Mouse (Mus musculus) testis, adult 2 months (tissue): ENCODE results near the gene Heatr5a. TPM values are rescaled to one million over a fixed set of nuclear protein-coding genes. Genes with fewer than 3 reads are reported as not detected.

Source experiments
- H3K27ac ChIP-seq: fragments of 200-500 bp; 2 replicates; pipeline ENCODE4 v1.5.1; 2012; ENCODE audit warnings: low read depth, low read length; ENCODE audit not compliant: control insufficient read depth, insufficient read depth
- H3K27me3 ChIP-seq: fragments of 200-500 bp; 2 replicates; pipeline ENCODE4 v1.6.1; 2012; ENCODE audit warnings: mild to moderate bottlenecking, low read length, moderate library complexity; ENCODE audit not compliant: control insufficient read depth, insufficient read depth
- H3K36me3 ChIP-seq: fragments of 200-500 bp; 2 replicates; pipeline ENCODE4 v1.6.1; 2012; ENCODE audit warnings: mild to moderate bottlenecking, low read length; ENCODE audit not compliant: control insufficient read depth, insufficient read depth
- H3K4me1 ChIP-seq: fragments of 200-500 bp; 2 replicates; pipeline ENCODE4 v1.6.1; 2012; ENCODE audit warnings: low read length; ENCODE audit not compliant: control insufficient read depth, insufficient read depth
- H3K4me3 ChIP-seq: fragments of 200-500 bp; 2 replicates; pipeline ENCODE4 v1.5.1; 2012; ENCODE audit warnings: low read depth, mild to moderate bottlenecking, low read length, moderate library complexity, mixed read lengths; ENCODE audit not compliant: control insufficient read depth
- CTCF ChIP-seq: fragments of 200-500 bp; IDR thresholded peaks from 2 replicates; pipeline ENCODE4 v1.5.1; 2012; ENCODE audit warnings: low read depth, mild to moderate bottlenecking, inconsistent platforms, low read length, moderate library complexity; ENCODE audit not compliant: control insufficient read depth, insufficient read depth, insufficient replicate concordance
- POLR2A ChIP-seq: fragments of 200-500 bp; IDR thresholded peaks from 2 replicates; pipeline ENCODE4 v1.6.1; 2012; ENCODE audit warnings: low read depth, mild to moderate bottlenecking, inconsistent platforms, low read length, moderate library complexity; ENCODE audit not compliant: control insufficient read depth
- polyA plus RNA-seq: library from polyadenylated mRNA; depleted of rRNA; stranded (reverse); fragments of >200 nt; gene quantifications from 2 replicates; pipeline ENCODE4 v1.2.3, GENCODE M21; 2012

The Heatr5a gene
- polyA plus RNA-seq, 1 experiment, result 19.6 TPM

DNA sequence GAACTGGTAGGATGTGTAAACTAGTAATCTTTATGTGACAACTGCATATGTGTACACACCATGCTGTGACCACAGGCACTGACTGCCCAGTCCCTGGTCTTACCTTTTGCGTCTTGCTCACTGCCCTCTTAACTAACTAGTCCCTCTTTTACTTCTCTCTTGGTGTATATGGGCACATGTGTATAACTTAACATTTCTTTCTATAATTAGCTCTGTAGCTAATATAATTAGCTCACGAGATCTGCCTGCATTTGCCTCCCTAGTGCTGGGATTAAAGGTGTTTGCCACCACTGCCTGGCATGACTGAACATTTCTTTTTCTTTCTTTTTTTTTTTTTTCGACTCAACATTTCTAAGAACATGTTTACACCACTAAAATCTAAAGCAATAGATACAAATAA is 63.6 kb downstream of the Heatr5a start:
- TF ChIP-seq POLR2A (no peak), CTCF (no peak)
- Histone ChIP-seq H3K4me3 (no peak overlapping the region), H3K4me1 (peaks cover 2% of the 10 kb centered on the region; the same call in 1 of the 2 replicates), H3K36me3 (no peaks in the 10 kb centered on the region), H3K27ac (no peak overlapping the region), H3K27me3 (no peaks in the 10 kb centered on the region)

- Histone ChIP-seq H3K27ac (no peak overlapping the region), H3K27me3 (no peaks in the 10 kb centered on the region), H3K4me1 (no peaks in the 10 kb centered on the region), H3K36me3 (no peaks in the 10 kb centered on the region), H3K4me3 (no peak overlapping the region)
- TF ChIP-seq POLR2A (no peak), CTCF (no peak)
Measured at GRCm38 (mm10) chr12:51900551-51900950, 70.6 kb downstream of the Heatr5a start.

GRCm38 (mm10) chr12:51896901-51897300 is 74.2 kb downstream of the Heatr5a start:
- Histone ChIP-seq H3K36me3 (no peaks in the 10 kb centered on the region), H3K4me3 (no peak overlapping the region), H3K27me3 (no peaks in the 10 kb centered on the region), H3K4me1 (no peaks in the 10 kb centered on the region), H3K27ac (no peak overlapping the region)
- no peak for TF ChIP-seq POLR2A

DNA sequence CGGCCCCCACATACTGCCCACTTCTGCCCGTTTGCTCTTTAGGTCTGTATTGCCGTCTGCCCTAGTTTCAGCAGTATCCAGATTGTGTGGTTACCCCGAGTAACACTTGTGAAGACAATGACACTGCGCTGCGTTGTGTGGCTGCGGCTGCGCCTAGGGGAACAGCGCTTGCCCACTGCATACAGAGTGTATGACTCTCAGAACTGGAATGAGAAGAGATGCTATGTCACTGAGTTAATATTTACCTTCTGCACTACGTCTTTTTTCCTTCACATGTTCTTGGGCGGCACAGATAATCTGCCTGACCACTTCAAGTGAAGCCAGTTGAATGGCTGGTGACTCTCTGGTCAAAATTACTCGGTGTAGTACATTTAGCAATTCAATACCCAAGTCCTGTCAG is 82.5 kb downstream of the Heatr5a start:
- no peaks in the 10 kb centered on the region for H3K36me3 ChIP-seq
- no peak for TF ChIP-seq CTCF
- no peak for TF ChIP-seq POLR2A

GRCm38 (mm10) chr12:51887301-51888290 is 83.5 kb downstream of the Heatr5a start:
- no peaks in the 10 kb centered on the region for H3K4me1 ChIP-seq
- H3K4me3 ChIP-seq, result no peak overlapping the region
- no peaks in the 10 kb centered on the region for H3K27me3 ChIP-seq
- H3K27ac ChIP-seq, result no peak overlapping the region
- H3K36me3 ChIP-seq, result no peaks in the 10 kb centered on the region
- no peak for TF ChIP-seq CTCF
- TF ChIP-seq POLR2A, result no peak

More for the DNA sequence above, 82.5 kb downstream of the Heatr5a start:
- Histone ChIP-seq H3K27me3 (no peaks in the 10 kb centered on the region), H3K4me1 (no peaks in the 10 kb centered on the region), H3K4me3 (no peak overlapping the region), H3K27ac (no peak overlapping the region)

- no peak for TF ChIP-seq CTCF
- no peak for TF ChIP-seq POLR2A
- Histone ChIP-seq H3K4me1 (no peaks in the 10 kb centered on the region), H3K27ac (no peak overlapping the region), H3K4me3 (no peak overlapping the region), H3K27me3 (no peaks in the 10 kb centered on the region), H3K36me3 (no peaks in the 10 kb centered on the region)
Measured at GRCm38 (mm10) chr12:51886369-51886768, 84.8 kb downstream of the Heatr5a start.

DNA sequence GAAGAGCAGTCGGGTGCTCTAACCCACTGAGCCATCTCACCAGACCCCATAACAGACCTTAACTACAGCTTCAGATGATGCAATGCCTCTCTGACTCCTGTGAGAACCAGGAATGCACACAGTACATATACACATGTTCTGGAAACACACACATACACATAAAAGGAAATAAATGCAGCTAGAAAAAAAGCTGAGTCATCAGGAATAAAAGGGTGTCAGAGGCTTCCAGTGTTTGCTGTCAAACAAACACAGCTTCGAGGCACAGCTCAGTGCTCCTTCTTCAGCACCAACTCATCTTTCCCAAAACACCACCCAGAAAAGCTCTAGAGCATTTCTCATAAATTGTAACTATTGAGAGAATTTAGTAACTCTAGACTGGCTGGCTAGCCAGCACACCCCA is 86.3 kb downstream of the Heatr5a start:
- H3K36me3 ChIP-seq, result no peaks in the 10 kb centered on the region
- H3K4me1 ChIP-seq, result no peaks in the 10 kb centered on the region
- H3K27me3 ChIP-seq, result no peaks in the 10 kb centered on the region
- TF ChIP-seq POLR2A, result no peak
- TF ChIP-seq CTCF, result no peak
- no peak overlapping the region for H3K27ac ChIP-seq
- no peak overlapping the region for H3K4me3 ChIP-seq
